Mouse (Mus musculus) embryo, embryonic 9.5 days (tissue): ENCODE data around the gene Tacr1.
"Not testable (repeated sequence)": the region's sequence is repeated elsewhere in the genome, so short reads cannot be mapped to it uniquely, and the experiment has no call there.

Experiments used
- DNase-seq: peaks from one replicate; pipeline ENCODE4 v3.0.0-alpha.2; 2017; ENCODE audit errors: extremely low spot score

Gene Tacr1

GRCm38 (mm10) chr6:82401595-82402451, at the start of gene Tacr1:
Gene Tacr1, plus strand, starts transcription at chr6:82402334.
- peak; percentile 25 for DNase-seq

GRCm38 (mm10) chr6:82376144-82376543, 26.0 kb upstream of the Tacr1 start:
- DNase-seq: no peak

- no peak for DNase-seq
Measured at GRCm38 (mm10) chr6:82383556-82383955, 18.6 kb upstream of the Tacr1 start.

GRCm38 (mm10) chr6:82402501-82403495, 664 bp downstream of the Tacr1 start:
- peak; percentile 61 for DNase-seq

GRCm38 (mm10) chr6:82418367-82418766, 16.2 kb downstream of the Tacr1 start:
- DNase-seq: no peak

GRCm38 (mm10) chr6:82420222-82420621, 18.1 kb downstream of the Tacr1 start:
- DNase-seq: no peak

- DNase-seq: peak; percentile 3
Measured at GRCm38 (mm10) chr6:82428890-82429289, 26.8 kb downstream of the Tacr1 start.

GRCm38 (mm10) chr6:82429766-82430165, 27.6 kb downstream of the Tacr1 start:
- DNase-seq: no peak

GRCm38 (mm10) chr6:82437174-82437573, 35.0 kb downstream of the Tacr1 start:
- no peak for DNase-seq

- DNase-seq: not testable (repeated sequence)
Measured at GRCm38 (mm10) chr6:82452206-82453095, 50.3 kb downstream of the Tacr1 start.

GRCm38 (mm10) chr6:82455245-82455644, 53.1 kb downstream of the Tacr1 start:
- DNase-seq: no peak

- DNase-seq: no peak
Measured at GRCm38 (mm10) chr6:82457163-82457763, 55.1 kb downstream of the Tacr1 start.

GRCm38 (mm10) chr6:82458762-82459389, 56.7 kb downstream of the Tacr1 start:
- DNase-seq: no peak

GRCm38 (mm10) chr6:82463171-82463570, 61.0 kb downstream of the Tacr1 start:
- no peak for DNase-seq

- DNase-seq: no peak
Measured at GRCm38 (mm10) chr6:82474477-82474876, 72.3 kb downstream of the Tacr1 start.

GRCm38 (mm10) chr6:82483842-82484241, 81.7 kb downstream of the Tacr1 start:
- DNase-seq: no peak

GRCm38 (mm10) chr6:82494481-82494880, 92.3 kb downstream of the Tacr1 start:
- DNase-seq: no peak

- no peak for DNase-seq
Measured at GRCm38 (mm10) chr6:82510843-82511416, 108.8 kb downstream of the Tacr1 start.

- DNase-seq: no peak
Measured at GRCm38 (mm10) chr6:82519626-82520025, 117.5 kb downstream of the Tacr1 start.

GRCm38 (mm10) chr6:82522567-82522966, 120.4 kb downstream of the Tacr1 start:
- DNase-seq: no peak
